Mouse (Mus musculus): Measurements from ENCODE around the gene Ube2d2b. TPM values are rescaled to one million over a fixed set of nuclear protein-coding genes. Genes with fewer than 3 reads are reported as not detected.

The Ube2d2b gene
- not detected for polyA plus RNA-seq (2015; fragmentation: Illumina TruSeq; extraction: RNeasy Lipid Tissue Mini Kit (QIAGEN cat#74804); ENCODE audit: insufficient read depth, low replicate concordance)

GRCm38 (mm10) chr5:107829998-107830560, at the start of gene Ube2d2b:
Gene Ube2d2b (plus strand): TSS chr5:107830099.

GRCm38 (mm10) chr5:107874561-107875260, 44.8 kb downstream of the Ube2d2b start, which contains the start of gene Evi5:
Gene Evi5 (minus strand): TSS chr5:107875107.

Other genes with a start within 250 kb of the Ube2d2b start
- gene Rpap2, start 232.7 kb upstream of the Ube2d2b start, polyA plus RNA-seq (2015; fragmentation: Illumina TruSeq; extraction: RNeasy Lipid Tissue Mini Kit (QIAGEN cat#74804); ENCODE audit: insufficient read depth, low replicate concordance), result 22.7 TPM
- gene Glmn, start 232.2 kb upstream of the Ube2d2b start, polyA plus RNA-seq (2015; fragmentation: Illumina TruSeq; extraction: RNeasy Lipid Tissue Mini Kit (QIAGEN cat#74804); ENCODE audit: insufficient read depth, low replicate concordance), result 26.7 TPM
- gene Gfi1, start 104.1 kb upstream of the Ube2d2b start, polyA plus RNA-seq (2015; fragmentation: Illumina TruSeq; extraction: RNeasy Lipid Tissue Mini Kit (QIAGEN cat#74804); ENCODE audit: insufficient read depth, low replicate concordance), result 4.6 TPM
- 24.1 TPM for gene Evi5, start 45.0 kb downstream of the Ube2d2b start, polyA plus RNA-seq (2015; fragmentation: Illumina TruSeq; extraction: RNeasy Lipid Tissue Mini Kit (QIAGEN cat#74804); ENCODE audit: insufficient read depth, low replicate concordance)
- gene Rpl5, start 70.4 kb downstream of the Ube2d2b start, polyA plus RNA-seq (2015; fragmentation: Illumina TruSeq; extraction: RNeasy Lipid Tissue Mini Kit (QIAGEN cat#74804); ENCODE audit: insufficient read depth, low replicate concordance), result 1,595 TPM
- 76.7 TPM for gene Fam69a, start 157.0 kb downstream of the Ube2d2b start, polyA plus RNA-seq (2015; fragmentation: Illumina TruSeq; extraction: RNeasy Lipid Tissue Mini Kit (QIAGEN cat#74804); ENCODE audit: insufficient read depth, low replicate concordance)
- 69.6 TPM for gene Mtf2, start 235.6 kb downstream of the Ube2d2b start, polyA plus RNA-seq (2015; fragmentation: Illumina TruSeq; extraction: RNeasy Lipid Tissue Mini Kit (QIAGEN cat#74804); ENCODE audit: insufficient read depth, low replicate concordance)